Mouse (Mus musculus): ENCODE data around the gene Pik3cd. TPM values are rescaled to one million over a fixed set of nuclear protein-coding genes. Genes with fewer than 3 reads are reported as not detected.
A peak's percentile ranks its signal among the peaks of the same experiment; 100 is the strongest.
"Not testable (repeated sequence)": the region's sequence is repeated elsewhere in the genome, so short reads cannot be mapped to it uniquely, and the experiment has no call there.

Gene Pik3cd
- total RNA-seq, 2 experiments from 2014 or later, result 28.6 to 30.4 TPM

GRCm38 (mm10) chr4:149657858-149658416 is 44.4 kb downstream of the Pik3cd start:
- no peak for DNase-seq (ENCODE audit: low spot score in 2 of 2)

- peak; percentile 49 to 62 for DNase-seq (ENCODE audit: low spot score in 2 of 2)
Measured at GRCm38 (mm10) chr4:149654232-149654631, 48.1 kb downstream of the Pik3cd start.

- peak; percentile 84 for DNase-seq (ENCODE audit: low spot score in 2 of 2)
Measured at GRCm38 (mm10) chr4:149650493-149651193, 51.7 kb downstream of the Pik3cd start.

- DNase-seq (ENCODE audit: low spot score in 2 of 2), result no peak
Measured at GRCm38 (mm10) chr4:149648031-149648805, 54.2 kb downstream of the Pik3cd start.

- no peak for DNase-seq (ENCODE audit: low spot score in 2 of 2)
Measured at GRCm38 (mm10) chr4:149645761-149646160, 56.6 kb downstream of the Pik3cd start.

GRCm38 (mm10) chr4:149641956-149642355 is 60.4 kb downstream of the Pik3cd start:
- DNase-seq (ENCODE audit: low spot score in 2 of 2), result no peak

GRCm38 (mm10) chr4:149641400-149641799 is 61.0 kb downstream of the Pik3cd start:
- no peak for DNase-seq (ENCODE audit: low spot score in 2 of 2)

GRCm38 (mm10) chr4:149640831-149641230 is 61.5 kb downstream of the Pik3cd start:
- no peak for DNase-seq (ENCODE audit: low spot score in 2 of 2)

- peak; percentile 22 to 43 for DNase-seq (ENCODE audit: low spot score in 2 of 2)
Measured at GRCm38 (mm10) chr4:149637942-149638341, 64.4 kb downstream of the Pik3cd start.

GRCm38 (mm10) chr4:149635915-149636415 is 66.4 kb downstream of the Pik3cd start:
- DNase-seq (ENCODE audit: low spot score in 2 of 2), result no peak

- no peak for DNase-seq (ENCODE audit: low spot score in 2 of 2)
Measured at GRCm38 (mm10) chr4:149634966-149635365, 67.4 kb downstream of the Pik3cd start.

GRCm38 (mm10) chr4:149634157-149634556 is 68.2 kb downstream of the Pik3cd start:
- DNase-seq (ENCODE audit: low spot score in 2 of 2), result no peak

- no peak for DNase-seq (ENCODE audit: low spot score in 2 of 2)
Measured at GRCm38 (mm10) chr4:149632670-149633307, 69.6 kb downstream of the Pik3cd start.

GRCm38 (mm10) chr4:149628810-149629209 is 73.6 kb downstream of the Pik3cd start:
- no peak for DNase-seq (ENCODE audit: low spot score in 2 of 2)

GRCm38 (mm10) chr4:149628372-149628771 is 74.0 kb downstream of the Pik3cd start:
- DNase-seq (ENCODE audit: low spot score in 2 of 2), result peak; percentile 70 to 79

- no peak for DNase-seq (ENCODE audit: low spot score in 2 of 2)
Measured at GRCm38 (mm10) chr4:149626809-149627208, 75.6 kb downstream of the Pik3cd start.

GRCm38 (mm10) chr4:149623711-149624110 is 78.7 kb downstream of the Pik3cd start:
- DNase-seq (ENCODE audit: low spot score in 2 of 2), result no peak

GRCm38 (mm10) chr4:149621286-149621685 is 81.1 kb downstream of the Pik3cd start:
- no peak for DNase-seq (ENCODE audit: low spot score in 2 of 2)

GRCm38 (mm10) chr4:149619988-149620387 is 82.4 kb downstream of the Pik3cd start:
- DNase-seq (ENCODE audit: low spot score in 2 of 2), result no peak

GRCm38 (mm10) chr4:149616999-149617398 is 85.4 kb downstream of the Pik3cd start:
- DNase-seq (ENCODE audit: low spot score in 2 of 2), result not testable (repeated sequence)

- DNase-seq (ENCODE audit: low spot score in 2 of 2), result no peak
Measured at GRCm38 (mm10) chr4:149614869-149615268, 87.5 kb downstream of the Pik3cd start.
